Mouse (Mus musculus): ENCODE results near the gene Cct3. TPM values are rescaled to one million over a fixed set of nuclear protein-coding genes. Genes with fewer than 3 reads are reported as not detected.

Cct3 gene
- total and polyA plus RNA-seq, 3 experiments = 124 to 172 (median 169) TPM

GRCm38 (mm10) chr3:88299172-88299571 is 2.3 kb downstream of the Cct3 start:
- Histone ChIP-seq H3K4me1 (ENCODE audit: control insufficient read depth, insufficient read depth, low read length) (peaks cover 3% of the 10 kb centered on the region), H3K9ac (ENCODE audit: low read depth, low read length) (no peak overlapping the region), H3K27me3 (ENCODE audit: control insufficient read depth, insufficient read depth, low read length) (no peaks in the 10 kb centered on the region), H3K4me3 (no peak overlapping the region), H3K36me3 (ENCODE audit: control insufficient read depth, insufficient read depth, low read length) (peaks cover 6% of the 10 kb centered on the region), H3K79me2 (replicated peaks; ENCODE audit: control insufficient read depth, insufficient read depth, low read length) (no peaks in the 10 kb centered on the region; the same call in 1 of the 2 replicates), H3K27ac (no peak overlapping the region)
- TF ChIP-seq POLR2A (IDR thresholded peaks at IDR 0.05; ENCODE audit: insufficient read depth, low read depth, low read length) (no peak), CTCF (IDR thresholded peaks at IDR 0.05) (no peak)
- 54% methylated on average over 1 of the region's 1 CpGs for WGBS
- no peak for DNase-seq
- intact Hi-C loops (cut with DNase I) = loop anchor here (5.0 kb wide), 1 partner anchor 38 kb away; the partner anchor contains the start of genes Smg5 and Tmem79

- intact Hi-C loops (cut with DNase I) = no loop called here
- Histone ChIP-seq H3K4me1 (ENCODE audit: control insufficient read depth, insufficient read depth, low read length) (peaks cover 3% of the 10 kb centered on the region), H3K4me3 (peak within 1 kb of the TSS; percentile 93), H3K27me3 (ENCODE audit: control insufficient read depth, insufficient read depth, low read length) (no peaks in the 10 kb centered on the region), H3K36me3 (ENCODE audit: control insufficient read depth, insufficient read depth, low read length) (no peaks in the 10 kb centered on the region), H3K79me2 (replicated peaks; ENCODE audit: control insufficient read depth, insufficient read depth, low read length) (no peaks in the 10 kb centered on the region), H3K27ac (peak within 1 kb of the TSS; percentile 86), H3K9ac (ENCODE audit: low read depth, low read length) (peak within 1 kb of the TSS; percentile 92)
- WGBS = 0% methylated on average over 10 of the region's 10 CpGs
- DNase-seq = peak; percentile 73 to 75
- peak; percentile 90 for TF ChIP-seq POLR2A (IDR thresholded peaks at IDR 0.05; ENCODE audit: insufficient read depth, low read depth, low read length)
- no peak for TF ChIP-seq EP300 (IDR thresholded peaks at IDR 0.05; ENCODE audit: insufficient read depth, low read depth, low read length)
Observed at GRCm38 (mm10) chr3:88324951-88325405, 28.1 kb downstream of the Cct3 start, which contains the start of gene Glmp. TSS of gene Glmp (plus strand) at chr3:88325023.

GRCm38 (mm10) chr3:88328956-88329355 is 32.0 kb downstream of the Cct3 start:
- no peaks in the 10 kb centered on the region for H3K79me2 ChIP-seq (replicated peaks; ENCODE audit: control insufficient read depth, insufficient read depth, low read length)
- H3K4me1 ChIP-seq (ENCODE audit: control insufficient read depth, insufficient read depth, low read length) = peaks cover 3% of the 10 kb centered on the region
- no peak for TF ChIP-seq POLR2A (IDR thresholded peaks at IDR 0.05; ENCODE audit: insufficient read depth, low read depth, low read length)
- no peak for TF ChIP-seq EP300 (IDR thresholded peaks at IDR 0.05; ENCODE audit: insufficient read depth, low read depth, low read length)
- TF ChIP-seq CTCF (IDR thresholded peaks at IDR 0.05) = no peak
- no peaks in the 10 kb centered on the region for H3K27me3 ChIP-seq (ENCODE audit: control insufficient read depth, insufficient read depth, low read length)
- H3K27ac ChIP-seq = no peak overlapping the region
- no peak for DNase-seq
- no peak overlapping the region for H3K4me3 ChIP-seq
- H3K36me3 ChIP-seq (ENCODE audit: control insufficient read depth, insufficient read depth, low read length) = no peaks in the 10 kb centered on the region
- no peak overlapping the region for H3K9ac ChIP-seq (ENCODE audit: low read depth, low read length)
- intact Hi-C loops (cut with DNase I) = no loop called here
- 81% methylated on average over 5 of the region's 5 CpGs for WGBS

GRCm38 (mm10) chr3:88331282-88331681 is 34.4 kb downstream of the Cct3 start:
- Histone ChIP-seq H3K36me3 (ENCODE audit: control insufficient read depth, insufficient read depth, low read length) (no peaks in the 10 kb centered on the region), H3K27ac (no peak overlapping the region), H3K27me3 (ENCODE audit: control insufficient read depth, insufficient read depth, low read length) (no peaks in the 10 kb centered on the region), H3K79me2 (replicated peaks; ENCODE audit: control insufficient read depth, insufficient read depth, low read length) (no peaks in the 10 kb centered on the region), H3K4me3 (no peak overlapping the region), H3K4me1 (ENCODE audit: control insufficient read depth, insufficient read depth, low read length) (no peaks in the 10 kb centered on the region), H3K9ac (ENCODE audit: low read depth, low read length) (no peak overlapping the region)
- 31% methylated on average over 2 of the region's 2 CpGs for WGBS
- no peak for DNase-seq
- peak; percentile 83 for TF ChIP-seq CTCF (IDR thresholded peaks at IDR 0.05)
- no peak for TF ChIP-seq EP300 (IDR thresholded peaks at IDR 0.05; ENCODE audit: insufficient read depth, low read depth, low read length)
- no peak for TF ChIP-seq POLR2A (IDR thresholded peaks at IDR 0.05; ENCODE audit: insufficient read depth, low read depth, low read length)
- intact Hi-C loops (cut with DNase I) = no loop called here

- H3K36me3 ChIP-seq (ENCODE audit: control insufficient read depth, insufficient read depth, low read length) = no peaks in the 10 kb centered on the region
- H3K9ac ChIP-seq (ENCODE audit: low read depth, low read length) = no peak overlapping the region
- no peak for TF ChIP-seq POLR2A (IDR thresholded peaks at IDR 0.05; ENCODE audit: insufficient read depth, low read depth, low read length)
- peaks cover 5% of the 10 kb centered on the region for H3K4me1 ChIP-seq (ENCODE audit: control insufficient read depth, insufficient read depth, low read length)
- intact Hi-C loops (cut with DNase I) = no loop called here
- DNase-seq = no peak
- H3K27ac ChIP-seq = no peak overlapping the region
- no peak overlapping the region for H3K4me3 ChIP-seq
- no peaks in the 10 kb centered on the region for H3K27me3 ChIP-seq (ENCODE audit: control insufficient read depth, insufficient read depth, low read length)
- 63% methylated on average over 12 of the region's 12 CpGs for WGBS
- H3K79me2 ChIP-seq (replicated peaks; ENCODE audit: control insufficient read depth, insufficient read depth, low read length) = no peaks in the 10 kb centered on the region
Observed at GRCm38 (mm10) chr3:88334029-88334658, 37.2 kb downstream of the Cct3 start.

- DNase-seq = no peak
- Histone ChIP-seq H3K4me1 (ENCODE audit: control insufficient read depth, insufficient read depth, low read length) (peaks cover 6% of the 10 kb centered on the region), H3K27me3 (ENCODE audit: control insufficient read depth, insufficient read depth, low read length) (no peaks in the 10 kb centered on the region), H3K9ac (ENCODE audit: low read depth, low read length) (no peak overlapping the region), H3K36me3 (ENCODE audit: control insufficient read depth, insufficient read depth, low read length) (no peaks in the 10 kb centered on the region), H3K79me2 (replicated peaks; ENCODE audit: control insufficient read depth, insufficient read depth, low read length) (no peaks in the 10 kb centered on the region; the same call in 1 of the 2 replicates), H3K27ac (peak overlapping the region; percentile 99), H3K4me3 (peak overlapping the region; percentile 85)
- intact Hi-C loops (cut with DNase I) = loop anchor here (5.0 kb wide), 1 partner anchor 38 kb away; the partner anchor contains the start of genes Cct3 and Tsacc
- 31% methylated on average over 3 of the region's 3 CpGs for WGBS
- TF ChIP-seq POLR2A (IDR thresholded peaks at IDR 0.05; ENCODE audit: insufficient read depth, low read depth, low read length) = no peak
- TF ChIP-seq CTCF (IDR thresholded peaks at IDR 0.05) = no peak
- no peak for TF ChIP-seq EP300 (IDR thresholded peaks at IDR 0.05; ENCODE audit: insufficient read depth, low read depth, low read length)
Observed at GRCm38 (mm10) chr3:88334902-88335435, 38.1 kb downstream of the Cct3 start.
